Mouse (Mus musculus) kidney, postnatal 25 days (tissue): Measurements from ENCODE around the gene Grin2b.

Source experiments
- DNase-seq, 2 experiments: peaks; one replicate each; pipeline ENCODE4 v3.0.0; 2021; ENCODE audit warnings: mixed read lengths in 2 of 2

The Grin2b gene

DNA sequence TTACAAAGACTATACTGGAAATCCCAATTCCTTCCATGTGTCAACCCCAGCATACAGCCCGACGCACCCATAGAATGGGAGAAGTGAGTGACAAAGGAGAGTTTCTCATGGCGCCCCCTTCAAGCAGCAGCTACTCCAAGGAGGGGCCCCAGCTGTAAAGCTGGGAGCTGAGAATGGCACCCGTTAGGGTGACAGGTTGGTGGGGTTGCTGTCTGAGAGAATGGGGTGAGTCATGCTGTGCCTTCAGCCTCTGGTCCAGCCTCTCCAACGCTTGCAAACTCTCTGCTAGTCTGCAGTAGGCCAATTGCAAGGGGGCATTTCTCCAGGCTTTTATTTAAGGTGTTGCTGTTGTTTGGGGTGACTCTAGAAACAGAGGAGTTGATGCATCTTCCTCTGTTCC lies 73.1 kb downstream of the Grin2b start:
- no peak for DNase-seq

DNA sequence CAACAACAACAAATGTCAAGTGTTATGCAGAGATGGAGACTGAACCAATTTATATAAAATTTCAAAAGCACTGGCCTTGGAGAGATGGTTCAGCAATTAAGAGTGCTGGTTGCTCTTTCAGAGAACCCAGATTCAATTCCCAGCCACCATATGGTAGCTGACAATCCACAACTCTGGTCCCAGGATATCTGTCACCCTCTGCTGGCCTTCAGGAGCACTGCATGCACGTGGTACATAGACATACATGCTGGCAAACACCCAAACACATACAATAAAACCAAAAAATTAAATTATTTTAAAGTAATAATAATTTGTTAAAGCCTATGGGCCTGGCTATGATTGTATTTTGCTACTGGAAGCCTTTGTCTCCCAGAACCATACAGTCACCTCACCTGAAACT lies 77.0 kb downstream of the Grin2b start:
- DNase-seq: peak in 1 of 2 experiments; percentile 27

DNA sequence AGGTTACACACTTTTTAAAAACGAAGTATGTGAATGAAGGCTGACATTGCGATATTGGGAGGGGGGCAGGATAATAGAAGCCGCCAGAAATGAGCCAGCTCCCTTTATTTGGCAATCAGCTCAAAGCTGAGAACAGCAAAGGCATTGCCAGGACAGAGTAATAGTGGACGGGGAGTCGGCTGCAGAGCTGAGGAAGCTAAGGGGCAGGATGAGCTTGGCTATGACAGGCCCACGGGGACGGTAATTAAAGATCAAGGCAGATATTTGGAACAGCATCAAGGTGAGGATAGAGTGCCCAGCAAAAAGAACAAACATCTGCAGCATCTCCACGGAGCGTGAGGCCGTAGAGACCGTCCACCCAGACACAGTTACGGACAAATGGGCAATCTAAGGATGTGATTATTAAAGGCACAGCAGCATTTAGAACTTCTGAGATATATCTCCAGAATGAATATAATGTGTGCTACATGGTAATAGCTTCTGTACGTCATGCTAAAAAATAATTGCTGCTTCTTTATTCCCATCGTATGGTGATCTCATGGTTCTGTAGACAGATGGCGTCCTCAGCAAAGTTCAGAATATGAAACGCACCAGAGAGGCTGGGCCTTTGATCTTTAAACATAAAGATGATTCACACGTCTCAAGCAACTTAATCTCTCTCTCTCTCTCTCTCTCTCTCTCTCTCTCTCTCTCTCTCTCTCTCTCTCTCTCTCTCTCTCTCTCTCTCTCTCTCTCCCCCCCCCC lies 93.1 kb downstream of the Grin2b start:
- DNase-seq: no peak

DNA sequence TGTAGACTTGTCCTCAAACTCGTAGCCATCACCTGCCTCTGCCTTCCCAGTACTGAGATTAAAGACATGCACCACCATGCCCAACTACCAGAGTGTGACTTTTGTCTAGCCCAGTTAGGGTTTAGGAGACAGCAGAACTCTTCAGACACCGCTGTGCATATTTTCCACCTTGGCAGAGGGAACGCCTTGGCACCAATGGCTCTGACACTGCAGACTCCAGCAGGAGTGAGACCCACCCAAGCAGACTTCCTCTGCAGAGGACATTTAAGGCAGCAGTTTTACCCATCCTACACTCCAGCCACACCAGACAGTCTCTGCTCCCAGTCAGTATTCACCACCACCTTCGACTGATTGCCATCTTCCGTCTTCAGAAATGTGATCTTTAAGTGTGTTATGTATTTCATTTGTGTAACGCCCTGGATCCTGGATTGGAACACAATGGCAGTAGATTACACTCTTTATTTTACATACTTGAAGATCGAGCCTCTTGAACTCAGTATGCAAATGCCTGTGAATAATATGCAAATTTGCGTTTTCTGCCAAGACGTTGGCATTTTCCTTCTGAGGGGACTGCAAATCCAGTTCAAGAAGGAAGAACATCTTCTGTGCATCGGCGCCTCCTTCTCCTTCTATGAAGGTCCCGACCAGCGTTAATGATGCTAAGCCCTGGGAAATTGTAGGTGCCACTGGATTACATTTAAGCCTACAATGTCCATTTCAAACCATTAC lies 100.8 kb downstream of the Grin2b start:
- DNase-seq: no peak

DNA sequence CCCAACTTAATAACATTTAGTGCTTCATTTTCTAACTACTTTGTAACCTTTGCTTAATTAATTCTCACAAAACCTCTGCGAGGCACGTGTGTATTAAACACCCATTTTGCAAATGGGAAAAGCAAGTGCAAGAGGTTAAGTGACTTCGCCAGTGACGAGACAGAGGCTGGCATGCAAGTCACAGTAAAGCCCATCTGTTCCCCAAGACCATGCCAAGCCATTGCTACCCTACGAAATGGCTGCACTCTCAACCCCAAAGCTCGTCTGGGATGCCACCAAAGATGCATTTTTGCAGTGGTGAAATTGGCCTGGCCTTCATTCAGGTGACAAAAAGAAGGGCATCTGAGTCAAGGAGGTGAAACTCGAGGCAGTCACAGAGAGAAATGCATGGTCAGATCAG lies 103.2 kb downstream of the Grin2b start:
- DNase-seq: no peak

DNA sequence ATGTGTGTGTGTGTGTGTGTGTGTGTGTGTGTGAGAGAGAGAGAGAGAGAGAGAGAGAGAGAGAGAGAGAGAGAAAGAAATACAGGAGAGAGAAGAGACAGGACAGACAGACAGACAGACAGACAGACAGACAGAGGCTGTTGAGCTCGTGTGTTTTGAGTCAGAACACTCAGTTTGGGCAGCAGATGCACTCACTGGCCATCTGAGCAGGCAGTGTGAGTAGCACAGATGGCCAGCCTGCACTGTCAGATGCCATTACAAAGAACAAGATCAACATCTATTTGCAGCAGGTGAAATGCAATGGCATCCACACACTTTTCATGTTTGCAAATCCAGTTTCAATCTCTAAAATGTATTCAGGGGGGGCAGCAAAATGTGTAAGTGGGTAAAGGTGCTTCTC lies 120.0 kb downstream of the Grin2b start:
- DNase-seq: no peak

DNA sequence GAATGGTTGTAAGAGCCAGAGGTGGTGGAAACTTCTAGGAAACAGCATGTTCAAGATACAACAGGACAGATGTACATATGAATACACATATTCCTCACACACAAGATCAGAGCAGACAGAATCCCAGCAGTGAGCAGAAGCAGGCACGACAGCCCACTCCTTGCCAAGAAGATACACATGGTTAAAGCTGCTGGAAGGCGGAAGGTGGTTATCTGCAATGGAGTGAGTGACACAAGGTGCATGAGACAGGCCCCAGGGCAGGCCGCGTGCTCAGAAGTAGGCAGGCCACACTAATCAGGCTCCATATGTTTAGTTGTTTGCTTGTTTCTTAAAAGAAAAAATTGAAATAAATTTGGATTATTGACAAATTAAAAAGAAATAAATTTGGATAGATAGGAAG lies 123.0 kb downstream of the Grin2b start:
- DNase-seq: no peak

DNA sequence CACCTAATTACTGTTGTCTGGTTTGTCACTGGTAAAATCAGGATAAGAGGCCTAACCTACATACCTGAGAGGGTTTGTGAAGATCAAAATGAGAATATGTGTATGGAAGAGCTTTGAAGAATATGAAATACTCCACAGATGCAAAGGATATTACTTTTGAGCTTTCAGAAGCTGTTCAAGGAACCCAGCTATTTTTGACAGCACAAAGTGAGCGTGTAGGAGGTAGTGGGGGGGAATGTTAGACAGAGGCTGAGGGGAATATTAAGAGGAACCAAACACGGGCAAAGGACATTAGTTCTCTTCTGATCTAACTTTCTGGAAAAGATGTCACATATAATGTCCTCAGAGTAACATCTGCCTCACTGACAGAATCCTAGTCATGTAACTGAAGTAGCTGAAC lies 125.2 kb downstream of the Grin2b start:
- no peak for DNase-seq

DNA sequence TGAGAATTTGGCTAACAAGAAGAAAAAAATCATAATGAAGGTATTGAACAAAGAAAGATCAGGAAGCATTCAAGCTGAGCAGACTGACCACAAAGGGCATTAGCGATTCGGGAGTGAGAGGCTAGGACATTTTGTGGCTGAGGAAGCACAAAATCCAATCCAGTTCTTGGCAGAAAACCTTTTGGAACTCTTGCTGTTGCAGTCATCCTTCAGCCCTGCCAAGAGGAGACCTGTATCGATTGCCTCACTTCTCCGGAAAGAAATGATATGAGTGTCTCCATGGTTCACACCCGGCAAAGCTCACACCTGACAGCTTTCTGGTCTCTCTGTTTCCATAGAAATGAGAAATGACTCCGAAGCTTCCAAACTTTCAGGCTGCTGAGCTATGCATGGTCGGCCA lies 127.2 kb downstream of the Grin2b start:
- DNase-seq: no peak

DNA sequence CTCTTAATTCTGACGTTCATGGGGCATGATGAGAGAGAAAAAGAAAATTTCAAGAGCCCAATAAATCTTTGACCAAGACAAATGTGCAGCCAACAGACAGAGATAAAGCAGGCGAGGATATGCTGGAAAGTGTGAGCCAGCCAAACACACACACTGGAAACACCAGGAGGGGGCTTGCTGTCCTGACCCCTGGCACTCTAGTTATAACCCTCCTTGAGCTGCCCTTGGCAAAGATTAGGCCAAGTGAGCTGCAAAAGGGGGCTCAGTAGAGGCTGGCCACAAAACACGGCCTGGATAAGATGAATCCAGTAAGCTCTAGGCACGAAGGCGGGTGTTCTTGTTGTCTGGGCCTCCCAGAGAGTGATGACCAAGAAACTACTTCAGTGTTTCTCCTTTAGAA lies 128.8 kb downstream of the Grin2b start:
- DNase-seq: no peak

DNA sequence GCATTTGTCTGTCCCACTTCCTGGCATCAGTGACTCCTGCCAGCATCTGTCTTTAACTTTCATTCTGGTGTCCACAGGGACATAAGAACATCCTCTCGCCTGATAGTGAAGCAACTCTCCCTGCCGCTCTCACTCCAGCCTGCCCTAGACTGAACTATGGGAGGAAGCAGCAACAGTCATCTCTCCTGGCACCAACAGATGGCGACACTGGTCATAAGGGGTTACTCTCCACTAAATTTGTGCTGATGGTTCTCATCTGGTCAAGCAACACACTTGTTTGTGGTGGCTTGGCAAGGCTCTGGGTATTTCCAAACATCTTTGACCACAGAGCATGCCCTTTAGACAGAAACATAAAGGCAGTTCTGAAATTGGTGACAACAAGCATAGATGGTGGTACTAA lies 130.9 kb downstream of the Grin2b start:
- no peak for DNase-seq

DNA sequence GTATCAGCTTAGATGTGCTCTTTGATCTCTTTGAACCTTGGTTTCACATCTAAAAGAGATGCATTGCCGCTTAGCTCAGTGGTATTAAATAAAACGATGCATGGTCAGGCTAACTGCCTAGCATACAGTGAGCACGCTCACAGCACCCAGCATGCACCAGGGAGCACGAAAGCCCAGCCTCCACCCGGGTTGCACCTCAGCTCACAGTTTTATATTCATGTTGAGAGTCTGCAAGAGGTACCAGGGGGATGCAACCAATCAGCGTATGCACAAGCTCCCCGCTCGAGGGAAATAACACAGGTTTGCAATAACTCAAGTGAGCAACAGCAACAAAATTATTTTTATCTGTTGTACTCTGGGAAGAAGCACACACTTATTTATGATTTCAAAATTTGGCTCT lies 131.5 kb downstream of the Grin2b start:
- DNase-seq: no peak

DNA sequence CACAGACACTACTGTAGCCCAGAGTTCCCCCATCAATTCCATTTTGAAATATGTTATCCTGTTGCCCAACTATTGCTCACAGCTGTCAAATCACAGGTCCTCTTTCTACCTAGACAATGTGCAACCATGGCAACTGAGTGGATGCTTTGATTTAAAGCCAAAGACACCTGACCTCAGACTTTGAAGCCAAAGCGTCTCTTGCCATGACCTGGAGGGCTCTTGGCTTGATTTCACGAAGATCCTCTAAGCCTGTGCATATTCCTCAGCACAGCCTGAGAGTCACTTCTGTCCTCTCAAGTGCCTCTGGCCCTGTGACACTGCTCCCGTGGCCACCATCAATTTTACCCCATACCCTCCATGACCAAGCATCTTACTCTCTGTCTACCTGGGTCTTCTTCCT lies 132.4 kb downstream of the Grin2b start:
- DNase-seq: no peak

DNA sequence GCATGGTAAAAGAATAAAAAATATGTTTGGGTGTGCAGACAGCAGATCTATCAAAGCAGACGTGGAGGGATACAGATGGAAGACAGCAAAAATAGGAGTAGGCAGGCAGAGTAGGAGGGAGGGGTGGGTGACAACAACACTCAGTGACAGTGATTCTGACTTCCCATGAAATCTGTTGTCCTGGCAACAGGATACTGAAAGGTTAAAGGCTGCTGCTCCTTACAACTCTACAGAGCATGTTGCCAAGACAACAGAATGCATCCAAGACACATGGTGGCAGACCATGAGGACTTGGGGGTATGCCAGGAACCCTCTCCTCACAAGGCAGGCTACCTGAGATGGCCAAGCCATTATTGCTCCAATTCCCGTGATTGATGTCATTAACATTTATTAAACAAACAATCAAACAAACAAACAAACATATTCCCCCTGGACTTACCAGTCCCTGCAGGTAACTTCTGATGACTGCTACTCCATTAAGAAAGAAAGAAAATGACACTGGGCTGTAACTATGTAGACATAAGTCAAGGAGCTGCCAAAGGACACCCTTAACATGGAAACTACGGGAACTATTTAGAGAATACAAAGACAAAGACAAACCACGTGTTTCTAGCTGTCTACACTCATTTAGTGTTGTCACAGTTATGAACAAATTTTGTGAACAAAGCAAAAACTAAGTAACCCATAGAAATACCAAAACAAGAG lies 143.9 kb downstream of the Grin2b start:
- DNase-seq: no peak

DNA sequence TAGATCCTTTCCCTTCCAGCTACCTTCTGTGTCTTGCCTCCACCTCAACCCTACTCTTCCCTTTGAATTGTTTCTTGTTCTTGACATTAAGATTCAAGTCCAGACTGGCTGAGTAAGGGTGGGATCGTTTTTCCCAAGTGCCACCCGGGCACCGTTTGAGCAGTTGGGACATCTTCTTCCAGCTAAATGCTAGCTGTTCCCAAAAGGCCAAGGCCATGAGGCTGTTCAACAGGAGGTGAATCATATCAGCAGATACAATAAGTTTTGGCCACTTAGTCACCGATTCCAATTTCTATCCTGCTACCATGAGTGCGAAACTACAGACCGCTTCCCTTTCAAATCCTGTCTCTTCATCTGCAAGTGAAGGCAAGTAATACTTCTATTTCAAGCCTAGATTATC lies 146.4 kb downstream of the Grin2b start:
- DNase-seq: no peak

DNA sequence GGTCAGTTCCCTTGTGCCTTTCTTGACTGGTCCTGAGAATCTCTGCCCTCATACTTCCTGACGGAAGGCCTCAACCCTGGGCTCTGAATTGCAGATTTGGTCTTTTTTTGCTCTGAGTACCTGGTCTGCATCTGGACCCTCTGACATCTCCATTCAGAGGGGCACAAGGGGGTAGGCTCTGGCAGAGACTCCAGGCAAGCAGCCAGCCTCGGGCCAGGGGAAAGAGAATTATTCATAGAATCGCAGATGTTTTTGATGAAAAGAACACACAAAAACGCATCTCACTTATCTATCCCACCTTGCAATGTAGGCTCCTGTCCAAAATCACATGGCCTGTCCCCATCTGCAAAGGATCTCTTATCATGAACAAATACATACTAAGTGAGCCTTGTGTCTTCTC lies 147.5 kb downstream of the Grin2b start:
- no peak for DNase-seq

DNA sequence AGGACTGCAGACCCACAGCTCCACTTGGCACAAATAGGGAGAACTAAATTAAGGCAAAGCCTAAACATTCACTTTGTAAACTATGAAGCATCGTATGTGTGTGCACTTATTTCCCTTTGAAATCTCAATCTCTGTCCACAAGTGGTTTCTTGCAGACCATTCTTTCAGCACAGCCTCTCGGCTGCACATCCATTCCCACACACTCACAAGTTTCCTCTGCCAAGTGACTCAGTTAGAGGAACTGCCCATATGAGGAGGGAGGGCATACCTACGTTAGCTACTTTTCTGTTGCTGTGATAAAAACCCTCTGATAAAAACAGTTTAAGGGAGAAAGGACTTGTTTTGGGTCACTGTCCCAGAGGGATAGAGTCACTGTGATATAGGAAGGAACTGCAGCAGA lies 152.9 kb downstream of the Grin2b start:
- no peak for DNase-seq

DNA sequence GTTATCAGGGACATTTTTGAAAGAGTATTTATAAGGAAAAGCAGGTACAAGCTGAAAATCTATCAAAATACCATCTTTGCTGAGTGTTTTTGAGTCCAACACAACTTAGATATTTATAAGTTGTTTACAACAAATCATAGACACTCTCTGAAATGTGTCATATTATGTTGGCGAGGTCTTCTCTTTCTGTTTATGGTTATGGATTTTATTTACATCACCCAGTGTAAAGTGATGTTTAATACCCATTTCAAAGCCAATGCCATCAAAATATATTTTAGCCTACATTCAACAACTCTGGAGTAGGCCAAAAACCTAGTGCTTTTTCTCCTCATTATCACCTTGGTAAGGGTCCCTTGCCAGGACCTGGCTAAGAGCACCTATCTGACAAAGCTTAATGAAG lies 154.3 kb downstream of the Grin2b start:
- DNase-seq: no peak

DNA sequence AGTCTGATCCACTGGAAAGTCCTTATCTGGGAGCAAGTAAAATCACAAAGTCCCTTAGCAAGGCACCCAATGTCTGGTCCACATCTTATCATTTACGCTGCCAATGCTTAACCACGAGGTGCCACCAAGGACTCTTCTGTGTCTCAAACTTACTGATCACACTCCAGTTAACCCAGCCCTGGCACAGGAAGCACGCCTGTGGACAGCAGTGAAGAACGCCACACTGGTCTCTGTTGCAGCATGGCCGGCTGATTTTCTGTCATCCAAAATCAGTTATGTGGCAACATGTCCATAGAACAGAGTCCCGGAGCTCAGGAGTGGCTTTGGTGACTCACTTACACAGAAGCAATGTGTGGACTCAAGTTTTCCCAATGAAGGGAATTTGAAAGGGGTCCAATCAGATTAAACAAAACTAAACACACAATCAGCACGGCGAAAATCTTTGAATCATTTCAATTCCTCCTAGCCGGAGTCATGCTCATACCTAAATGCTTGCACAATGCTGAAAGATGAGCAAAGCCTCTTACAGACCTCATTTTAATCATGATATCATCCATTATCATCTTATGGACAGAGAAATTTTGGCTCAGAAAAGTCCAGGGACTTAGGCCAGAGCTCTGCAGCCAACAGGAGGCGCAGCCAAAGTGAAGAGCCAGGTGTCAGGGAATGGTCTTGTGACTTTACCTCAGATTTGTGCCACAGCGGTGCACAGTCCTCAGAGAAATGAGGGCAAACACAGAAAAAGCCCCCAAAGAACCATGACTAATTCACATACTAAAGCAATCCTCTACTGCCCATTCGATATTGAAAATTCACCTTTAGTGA lies 159.5 kb downstream of the Grin2b start:
- no peak for DNase-seq

DNA sequence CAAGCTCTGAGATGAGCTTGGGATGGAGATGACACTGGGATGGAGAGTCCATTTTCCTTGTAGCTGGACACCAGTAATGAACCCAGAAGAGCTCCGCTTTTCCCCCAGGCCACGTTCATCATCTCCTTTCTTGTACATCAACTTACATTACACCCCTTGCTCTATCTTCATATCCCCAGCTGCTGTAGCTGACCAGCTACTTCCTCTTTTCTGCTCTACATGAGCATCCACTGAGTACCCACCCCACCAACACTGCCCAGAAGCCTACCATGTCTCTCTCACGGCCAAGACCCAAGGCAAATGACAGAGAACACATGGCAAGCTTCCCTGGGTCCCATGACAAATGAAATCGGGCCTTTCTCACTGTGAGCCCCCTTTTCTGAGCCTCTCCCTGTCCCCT lies 161.8 kb downstream of the Grin2b start:
- DNase-seq: no peak

DNA sequence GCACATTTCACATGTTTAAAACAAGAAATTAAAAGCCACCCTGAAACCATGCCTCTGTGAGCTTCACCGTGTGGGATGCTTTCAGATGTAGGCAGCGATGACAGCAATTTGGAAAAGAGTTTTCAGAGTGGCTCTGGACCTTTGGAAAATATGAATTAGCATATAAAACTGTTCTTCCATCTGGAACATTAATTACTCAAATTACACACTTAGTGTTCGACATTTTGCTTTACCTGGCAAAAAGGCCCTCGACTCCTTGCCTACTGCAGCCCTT lies 162.3 kb downstream of the Grin2b start:
- no peak for DNase-seq

DNA sequence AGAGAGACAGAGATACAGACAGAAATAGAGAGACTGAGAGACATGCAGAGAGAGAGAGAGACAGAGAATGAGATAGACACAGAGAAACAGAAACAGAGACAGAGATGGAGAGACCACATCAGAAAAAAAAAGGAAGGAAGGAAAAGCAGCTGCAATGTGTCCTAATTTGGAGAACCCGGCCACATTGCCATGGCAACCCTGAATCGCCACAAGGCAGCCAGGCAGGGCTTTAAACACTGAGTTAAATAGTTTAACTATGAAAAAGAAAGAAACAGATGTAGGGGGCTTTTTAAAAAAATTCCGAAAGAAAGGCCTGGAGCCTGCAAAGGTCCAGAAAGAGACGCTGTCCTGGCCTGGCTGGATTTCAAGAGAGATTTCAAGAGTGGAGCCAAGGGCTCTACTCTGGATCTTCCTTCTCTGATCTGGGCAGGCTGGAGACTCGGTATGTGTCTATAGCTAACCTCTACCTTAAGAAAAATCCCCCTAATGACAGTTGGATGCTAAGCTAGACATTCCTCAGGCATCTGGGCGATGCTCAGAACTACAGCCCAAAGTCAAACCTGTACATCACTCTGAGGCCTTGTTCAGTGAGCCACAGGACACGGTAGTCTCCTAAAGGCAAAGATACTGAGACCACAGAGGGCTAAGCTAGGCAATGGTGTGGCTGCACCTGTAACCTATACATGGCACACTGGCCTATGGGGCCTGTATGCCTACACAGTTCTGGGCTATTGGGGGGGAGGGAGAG lies 162.8 kb downstream of the Grin2b start:
- DNase-seq: peak in 1 of 2 experiments; percentile 18

DNA sequence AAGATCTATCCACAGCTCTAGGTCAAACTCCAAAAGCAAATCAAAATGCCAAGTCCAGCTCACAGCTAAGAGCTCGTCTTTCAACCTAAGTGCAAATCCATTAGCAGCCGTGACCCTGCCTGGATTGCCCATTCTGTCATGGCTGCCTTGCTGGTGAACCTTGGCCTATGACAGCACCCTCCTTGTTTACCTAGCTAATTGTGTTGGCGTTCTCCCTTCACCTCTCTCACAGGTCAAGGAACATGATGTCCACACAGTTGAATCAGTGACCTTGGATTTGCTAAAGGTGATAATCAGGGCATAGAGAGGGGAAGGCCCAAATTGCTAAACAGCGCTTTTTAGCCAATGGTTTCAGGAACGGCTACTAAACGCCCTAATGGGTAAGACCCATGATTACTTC lies 165.2 kb downstream of the Grin2b start:
- DNase-seq: no peak
